Mouse (Mus musculus) hindbrain, postnatal 0 days (tissue): ENCODE measurements at regions not wholly inside any gene's neighbourhood (a gene's known extent, or its start where the extent isn't known, plus 50 kb on each side); places are given as distances from the start of the nearest gene placed in this dataset.

Experiments
- ATAC-seq: fragments of 200-750 bp; cut with Nextera tagmentation; 2 replicates; pipeline ENCODE4 v1.8.0; 2017; ENCODE audit warnings: mild to moderate bottlenecking, moderate TSS enrichment, moderate library complexity
- DNase-seq: peaks from one replicate; pipeline ENCODE4 v3.0.0-alpha.2; 2015; ENCODE audit warnings: low spot score
- H3K27ac ChIP-seq: fragments of 300-500 bp; sonication (generic); 2 replicates; pipeline ENCODE4 v1.5.1; 2014; ENCODE audit warnings: mild to moderate bottlenecking
- H3K27me3 ChIP-seq: fragments of 300-500 bp; sonication (generic); 2 replicates; pipeline ENCODE4 v1.6.1; 2014; ENCODE audit warnings: low read length, mixed read lengths; ENCODE audit not compliant: insufficient read depth
- H3K36me3 ChIP-seq: fragments of 300-500 bp; sonication (generic); 2 replicates; pipeline ENCODE4 v1.6.1; 2014; ENCODE audit warnings: low read length, mixed read lengths; ENCODE audit not compliant: insufficient read depth
- H3K4me1 ChIP-seq: fragments of 300-500 bp; sonication (generic); 2 replicates; pipeline ENCODE4 v1.6.1; 2014; ENCODE audit warnings: antibody characterized with exemption, low read length, mixed read lengths; ENCODE audit not compliant: insufficient read depth
- H3K4me2 ChIP-seq: fragments of 300-500 bp; sonication (generic); 2 replicates; pipeline ENCODE4 v1.6.1; 2014; ENCODE audit warnings: low read depth, mild to moderate bottlenecking, low read length, moderate library complexity, mixed read lengths
- H3K4me3 ChIP-seq: fragments of 300-500 bp; sonication (generic); 2 replicates; pipeline ENCODE4 v1.5.1; 2014; ENCODE audit warnings: low read length
- H3K9ac ChIP-seq: fragments of 300-500 bp; sonication (generic); replicated peaks from 2 replicates; pipeline ENCODE4 v1.6.1; 2014; ENCODE audit warnings: mild to moderate bottlenecking, low read length, moderate library complexity, mixed read lengths
- H3K9me3 ChIP-seq: fragments of 300-500 bp; sonication (generic); 2 replicates; pipeline ENCODE4 v1.6.1; 2016; ENCODE audit warnings: low read length, mixed read lengths
- CTCF ChIP-seq: IDR thresholded peaks from 2 replicates; pipeline ENCODE4 v1.5.1; 2016; ENCODE audit warnings: antibody characterized with exemption, control low read depth, low read depth
- WGBS: fragments of 180-500 bp; shearing (Covaris S2); extraction: QIAGEN DNeasy Blood & Tissue Kit; methylation state at CpG from one replicate; pipeline ENCODE4 v1.1.7; 2014; 5-methylcytosine and 5-hydroxymethylcytosine counted together

- Histone ChIP-seq H3K36me3 (no peaks in the 10 kb centered on the region), H3K4me2 (no peak overlapping the region), H3K4me1 (no peaks in the 10 kb centered on the region), H3K27me3 (no peaks in the 10 kb centered on the region), H3K27ac (no peak overlapping the region), H3K9ac (no peak overlapping the region), H3K4me3 (no peak overlapping the region), H3K9me3 (no peaks in the 10 kb centered on the region)
- ATAC-seq, result peak; percentile 47; the same call in 1 of the 2 replicates
- WGBS, result 8% methylated on average over 2 of the region's 2 CpGs
- peak; percentile 42 for DNase-seq
- no peak for TF ChIP-seq CTCF
Measured at GRCm38 (mm10) chr14:92958138-92958537, 932.3 kb downstream of the Pcdh9 start.

GRCm38 (mm10) chr14:92955485-92955884, 935.0 kb downstream of the Pcdh9 start:
- Histone ChIP-seq H3K27ac (no peak overlapping the region), H3K9ac (no peak overlapping the region), H3K36me3 (no peaks in the 10 kb centered on the region), H3K4me2 (no peak overlapping the region), H3K9me3 (no peaks in the 10 kb centered on the region), H3K27me3 (no peaks in the 10 kb centered on the region), H3K4me1 (no peaks in the 10 kb centered on the region), H3K4me3 (no peak overlapping the region)
- no peak for DNase-seq
- WGBS, result 98% methylated on average over 3 of the region's 3 CpGs
- TF ChIP-seq CTCF, result no peak
- no peak for ATAC-seq

- no peak overlapping the region for H3K4me2 ChIP-seq
- H3K9me3 ChIP-seq, result no peaks in the 10 kb centered on the region
- TF ChIP-seq CTCF, result no peak
- WGBS, result 24% methylated on average over 6 of the region's 6 CpGs
- no peaks in the 10 kb centered on the region for H3K36me3 ChIP-seq
- no peaks in the 10 kb centered on the region for H3K27me3 ChIP-seq
- ATAC-seq, result 0 out of 2 replicates have a peak, but pooled peaks have one; percentile 63
- H3K4me3 ChIP-seq, result no peak overlapping the region
- DNase-seq, result peak; percentile 73
- no peak overlapping the region for H3K27ac ChIP-seq
- H3K9ac ChIP-seq, result no peak overlapping the region
- no peaks in the 10 kb centered on the region for H3K4me1 ChIP-seq
Measured at GRCm38 (mm10) chr14:92907623-92908045, 982.8 kb downstream of the Pcdh9 start.

DNA sequence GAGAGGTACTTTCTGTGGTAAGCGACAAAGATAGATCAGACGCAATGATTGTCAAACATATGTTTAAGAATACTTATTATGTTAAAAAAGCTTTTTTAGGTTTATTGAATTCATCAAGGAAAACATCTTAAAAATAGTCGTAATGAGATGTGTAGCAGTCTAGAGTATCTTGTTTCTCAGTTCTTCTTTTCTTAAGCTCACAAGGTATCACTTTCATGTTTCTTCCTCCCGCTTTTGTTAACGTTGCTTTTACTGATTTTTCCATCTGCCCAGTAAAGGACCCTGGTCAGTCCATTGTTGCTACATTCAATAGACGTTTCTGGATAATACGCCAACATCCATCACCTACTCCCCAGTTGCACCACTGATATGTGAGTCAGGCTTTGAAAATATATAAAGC, 1015.9 kb downstream of the Pcdh9 start:
- ATAC-seq (no peak), DNase-seq (no peak)
- Histone ChIP-seq H3K4me3 (no peak overlapping the region), H3K4me1 (no peaks in the 10 kb centered on the region), H3K27me3 (no peaks in the 10 kb centered on the region), H3K9me3 (no peaks in the 10 kb centered on the region), H3K27ac (no peak overlapping the region), H3K9ac (no peak overlapping the region), H3K4me2 (no peak overlapping the region), H3K36me3 (no peaks in the 10 kb centered on the region)
- TF ChIP-seq CTCF, result no peak
- 81% methylated on average over 7 of the region's 7 CpGs for WGBS

DNA sequence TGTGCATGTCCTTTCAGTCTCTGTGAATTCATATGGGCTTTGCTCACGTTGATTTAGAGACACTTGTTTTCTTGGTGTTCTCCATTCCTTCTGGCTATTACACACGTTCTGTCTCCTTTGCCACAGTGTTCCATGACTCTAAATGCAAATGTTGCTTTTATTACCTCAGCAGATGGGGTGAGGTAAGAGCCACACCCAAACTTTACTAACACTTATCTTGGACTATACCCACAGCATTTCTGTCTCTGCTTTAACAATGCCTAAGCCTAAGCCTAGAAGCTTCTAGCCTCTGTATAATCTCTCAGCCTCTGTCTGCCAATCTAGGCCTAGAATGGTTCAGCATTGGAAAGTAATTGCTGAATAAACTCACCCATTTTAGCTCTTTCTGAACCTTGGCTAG, 1024.0 kb downstream of the Pcdh9 start:
- no peak overlapping the region for H3K4me3 ChIP-seq
- no peak overlapping the region for H3K9ac ChIP-seq
- no peak overlapping the region for H3K4me2 ChIP-seq
- H3K36me3 ChIP-seq, result no peaks in the 10 kb centered on the region
- no peak overlapping the region for H3K27ac ChIP-seq
- H3K9me3 ChIP-seq, result no peaks in the 10 kb centered on the region
- WGBS, result 83% methylated on average over 2 of the region's 2 CpGs
- no peaks in the 10 kb centered on the region for H3K27me3 ChIP-seq
- H3K4me1 ChIP-seq, result no peaks in the 10 kb centered on the region
- ATAC-seq (no peak), DNase-seq (no peak)
- no peak for TF ChIP-seq CTCF

DNA sequence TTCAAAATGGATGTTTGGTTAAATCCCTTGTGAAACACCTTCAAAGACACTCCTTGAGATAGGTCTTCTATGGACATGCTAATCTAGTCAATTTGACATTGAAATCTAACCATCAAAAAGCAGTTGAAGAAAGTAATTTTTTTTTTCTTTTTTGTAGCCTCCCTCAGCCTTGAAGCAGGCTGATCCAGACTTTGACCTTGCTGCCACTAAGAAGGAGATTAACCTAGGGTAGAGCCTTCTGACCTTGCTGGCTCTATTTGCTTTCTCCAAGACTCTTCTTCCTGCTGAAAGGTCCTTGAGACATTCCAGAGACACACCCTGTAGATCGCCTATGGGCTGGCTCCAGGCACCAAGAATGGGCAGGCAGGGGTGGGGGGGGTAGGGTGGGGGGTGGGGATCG, 1027.5 kb downstream of the Pcdh9 start:
- H3K4me1 ChIP-seq, result no peaks in the 10 kb centered on the region

GRCm38 (mm10) chr14:92860723-92861122, 1029.8 kb downstream of the Pcdh9 start:
- no peak for TF ChIP-seq CTCF
- no peaks in the 10 kb centered on the region for H3K4me1 ChIP-seq
- no peaks in the 10 kb centered on the region for H3K36me3 ChIP-seq
- no peak overlapping the region for H3K27ac ChIP-seq
- H3K9me3 ChIP-seq, result no peaks in the 10 kb centered on the region
- H3K4me2 ChIP-seq, result no peak overlapping the region
- no peak overlapping the region for H3K4me3 ChIP-seq
- 61% methylated on average over 2 of the region's 2 CpGs for WGBS
- H3K9ac ChIP-seq, result no peak overlapping the region
- no peak for DNase-seq
- no peaks in the 10 kb centered on the region for H3K27me3 ChIP-seq
- no peak for ATAC-seq

More for the DNA sequence above, 1027.5 kb downstream of the Pcdh9 start:
- Histone ChIP-seq H3K4me2 (no peak overlapping the region), H3K36me3 (no peaks in the 10 kb centered on the region), H3K9me3 (no peaks in the 10 kb centered on the region), H3K27me3 (no peaks in the 10 kb centered on the region), H3K27ac (no peak overlapping the region), H3K4me3 (no peak overlapping the region), H3K9ac (no peak overlapping the region)
- DNase-seq (no peak), ATAC-seq (no peak)
- WGBS, result 41% methylated on average over 2 of the region's 2 CpGs
- TF ChIP-seq CTCF, result no peak

GRCm38 (mm10) chr14:92833646-92834045, 1056.8 kb downstream of the Pcdh9 start:
- no peak overlapping the region for H3K9ac ChIP-seq
- H3K27me3 ChIP-seq, result no peaks in the 10 kb centered on the region
- H3K27ac ChIP-seq, result no peak overlapping the region
- no peak overlapping the region for H3K4me3 ChIP-seq
- TF ChIP-seq CTCF, result no peak
- H3K4me2 ChIP-seq, result no peak overlapping the region
- H3K36me3 ChIP-seq, result no peaks in the 10 kb centered on the region
- ATAC-seq (no peak), DNase-seq (no peak)
- H3K4me1 ChIP-seq, result no peaks in the 10 kb centered on the region
- 85% methylated on average over 3 of the region's 3 CpGs for WGBS
- no peaks in the 10 kb centered on the region for H3K9me3 ChIP-seq
